Mouse (Mus musculus) CH12F3 (cell line): ENCODE measurements around the gene Olfr616.
"Not testable (repeated sequence)": the region's sequence is repeated elsewhere in the genome, so short reads cannot be mapped to it uniquely, and the experiment has no call there.

Experiments used
- in situ Hi-C: fragments of 300-500 bp; cut with MboI; formaldehyde crosslinking; loops from 2 replicates; pipeline ENCODE4 v1.14.3; 2020; ENCODE audit warnings: low sequenced_read_pairs

Olfr616 gene

GRCm38 (mm10) chr7:103569043-103569442, at the start of gene Olfr616:
TSS of gene Olfr616 (minus strand) at chr7:103569143.
- in situ Hi-C loops, result no loop called here

GRCm38 (mm10) chr7:103612434-103612833, 43.5 kb upstream of the Olfr616 start, which contains the start of gene Olfr620:
TSS of gene Olfr620 (minus strand) at chr7:103612534.
- in situ Hi-C loops, result no loop called here

- in situ Hi-C loops, result no loop called here
These were observed 38.5 kb upstream of the Olfr616 start for GRCm38 (mm10) chr7:103607425-103607824.

- in situ Hi-C loops, result no loop called here
These were observed 31.3 kb upstream of the Olfr616 start, which contains the start of gene Olfr619 for GRCm38 (mm10) chr7:103600275-103600674. TSS of gene Olfr619 (plus strand) at chr7:103600575.

GRCm38 (mm10) chr7:103589803-103590202, 20.9 kb upstream of the Olfr616 start, which contains the start of gene Olfr618:
TSS of gene Olfr618 (plus strand) at chr7:103590103.
- in situ Hi-C loops, result no loop called here

GRCm38 (mm10) chr7:103572761-103573160, 3.8 kb upstream of the Olfr616 start, which contains the start of gene Olfr617:
TSS of gene Olfr617 (plus strand) at chr7:103573061.
- in situ Hi-C loops, result no loop called here

- in situ Hi-C loops, result no loop called here
These were observed 13.2 kb downstream of the Olfr616 start, which contains the start of gene Olfr615 for GRCm38 (mm10) chr7:103555779-103556178. TSS of gene Olfr615 (plus strand) at chr7:103556079.

GRCm38 (mm10) chr7:103547774-103548173, 21.2 kb downstream of the Olfr616 start, which contains the start of gene Olfr613:
TSS of gene Olfr613 (plus strand) at chr7:103548074.
- in situ Hi-C loops, result no loop called here

- in situ Hi-C loops, result not testable (repeated sequence)
These were observed 26.3 kb downstream of the Olfr616 start, which contains the start of gene Olfr612 for GRCm38 (mm10) chr7:103542617-103543016. TSS of gene Olfr612 (minus strand) at chr7:103542717.

- in situ Hi-C loops, result not testable (repeated sequence)
These were observed 48.2 kb downstream of the Olfr616 start, which contains the start of gene Olfr611 for GRCm38 (mm10) chr7:103520746-103521145. TSS of gene Olfr611 (minus strand) at chr7:103520846.
